Mouse (Mus musculus) ES-E14 (cell line): ENCODE measurements around the gene Gm35549. TPM values are rescaled to one million over a fixed set of nuclear protein-coding genes. Genes with fewer than 3 reads are reported as not detected.

Experiments
- DNase-seq: peaks from one replicate; pipeline ENCODE4 v3.0.0-alpha.2; 2013; ENCODE audit warnings: low read depth, low spot score
- H3K27ac ChIP-seq: 2 replicates; pipeline ENCODE4 v1.5.1; 2012; ENCODE audit warnings: low read depth, mild to moderate bottlenecking, low read length, moderate library complexity, mixed read lengths; ENCODE audit not compliant: poor library complexity, insufficient read depth, severe bottlenecking
- H3K36me3 ChIP-seq: 2 replicates; pipeline ENCODE4 v1.6.1; 2012; ENCODE audit warnings: mild to moderate bottlenecking, low read length, moderate library complexity, mixed read lengths; ENCODE audit not compliant: control insufficient read depth, poor library complexity, insufficient read depth, severe bottlenecking
- H3K4me1 ChIP-seq, 2 experiments: fragments of 150-350 bp in 1 of 2; sonication (generic) in 1 of 2; 2 replicates each; pipeline ENCODE4 v1.6.1; 2012; ENCODE audit warnings: low read length in 2 of 2, mild to moderate bottlenecking in 1 of 2, mixed read lengths in 1 of 2; ENCODE audit not compliant: control insufficient read depth in 2 of 2, insufficient read depth in 2 of 2, poor library complexity in 1 of 2
- H3K4me3 ChIP-seq, 2 experiments: fragments of 150-350 bp in 1 of 2; sonication (generic) in 1 of 2; 2 replicates each; pipeline ENCODE4 v1.5.1; 2012; ENCODE audit warnings: low read length in 2 of 2, low read depth in 1 of 2, mild to moderate bottlenecking in 1 of 2, mixed read lengths in 1 of 2; ENCODE audit not compliant: insufficient read depth in 1 of 2, poor library complexity in 1 of 2, severe bottlenecking in 1 of 2
- H3K9ac ChIP-seq: 2 replicates; pipeline ENCODE4 v1.6.1; 2012; ENCODE audit warnings: low read depth, mild to moderate bottlenecking, low read length, mixed read lengths; ENCODE audit not compliant: poor library complexity, insufficient read depth, severe bottlenecking
- H3K9me3 ChIP-seq: fragments of 150-350 bp; sonication (generic); 2 replicates; pipeline ENCODE4 v1.6.1; 2012; ENCODE audit warnings: low read depth, mild to moderate bottlenecking, low read length; ENCODE audit not compliant: control insufficient read depth, insufficient read depth
- CHD2 ChIP-seq: IDR thresholded peaks from 2 replicates; pipeline ENCODE4 v1.6.1; 2014; ENCODE audit warnings: mild to moderate bottlenecking, low read depth, low read length, inconsistent platforms
- HCFC1 ChIP-seq: IDR thresholded peaks from 2 replicates; pipeline ENCODE4 v1.6.1; 2012; ENCODE audit warnings: low read length, inconsistent platforms, borderline replicate concordance; ENCODE audit not compliant: insufficient read depth
- MAFK ChIP-seq: IDR thresholded peaks from 2 replicates; pipeline ENCODE4 v1.6.1; 2014; ENCODE audit warnings: mild to moderate bottlenecking, low read depth, low read length, inconsistent platforms; ENCODE audit not compliant: insufficient read depth
- ZC3H11A ChIP-seq: IDR thresholded peaks from 2 replicates; pipeline ENCODE4 v1.6.1; 2012; ENCODE audit warnings: low read depth, mild to moderate bottlenecking, inconsistent platforms, low read length, borderline replicate concordance
- ZNF384 ChIP-seq: IDR thresholded peaks from 2 replicates; pipeline ENCODE4 v1.6.1; 2012; ENCODE audit warnings: low read depth, low read length, inconsistent platforms
- in situ Hi-C, 2 experiments: fragments of 600-800 bp; cut with MboI; formaldehyde crosslinking; loops; one replicate each; pipeline ENCODE4 v1.15.1; 2025; ENCODE audit warnings: low sequenced_read_pairs in 2 of 2, inconsistent platforms in 1 of 2; ENCODE audit not compliant: unreplicated experiment in 2 of 2
- total RNA-seq: library from RNA; depleted of rRNA; stranded (reverse); fragments of 300-350 nt; gene quantifications from 2 replicates; pipeline ENCODE4 v1.2.3, GENCODE M21; 2012; rRNA removed

Gm35549 gene
- total RNA-seq, 1 experiment, result 0.27 TPM

- DNase-seq, result no peak
- Histone ChIP-seq H3K36me3 (no peaks in the 10 kb centered on the region), H3K9ac (no peak overlapping the region), H3K4me3 (no peak overlapping the region), H3K4me1 (no peaks in the 10 kb centered on the region), H3K27ac (no peak overlapping the region), H3K9me3 (no peaks in the 10 kb centered on the region)
- in situ Hi-C loops, result no loop called here
- TF ChIP-seq ZNF384 (no peak), CHD2 (no peak), MAFK (no peak), ZC3H11A (no peak), HCFC1 (no peak)
Measured at GRCm38 (mm10) chr9:122785231-122785630, 58.6 kb downstream of the Gm35549 start.

Other genes starting within 250 kb of the Gm35549 start
- gene Topaz1, start 96.7 kb downstream of the Gm35549 start, total RNA-seq, result 0.48 and 0.49 TPM in 2 replicates
- 3.4 and 4.5 TPM in 2 replicates for gene Tcaim, start 38.5 kb downstream of the Gm35549 start, total RNA-seq
- 80.8 and 84.1 TPM in 2 replicates for gene Zfp445, start 22.0 kb upstream of the Gm35549 start, total RNA-seq
- 1.4 and 2.3 TPM in 2 replicates for gene Zkscan7, start 41.6 kb upstream of the Gm35549 start, total RNA-seq
- 13.5 and 16.8 TPM in 2 replicates for gene Zfp105, start 79.0 kb upstream of the Gm35549 start, total RNA-seq
- gene 1110059G10Rik, start 107.0 kb upstream of the Gm35549 start, total RNA-seq, result 3.2 and 5.6 TPM in 2 replicates
- gene Kif15, start 107.0 kb upstream of the Gm35549 start, total RNA-seq, result 81.6 and 91.4 TPM in 2 replicates
- 4.8 and 5.0 TPM in 2 replicates for gene Tmem42, start 177.3 kb upstream of the Gm35549 start, total RNA-seq
- gene Tgm4, start 190.7 kb upstream of the Gm35549 start, total RNA-seq, result 0.22 and 0.37 TPM in 2 replicates